Mouse (Mus musculus) embryonic facial prominence, embryonic 10.5 days (tissue): ENCODE data around the gene Itga7. TPM values are rescaled to one million over a fixed set of nuclear protein-coding genes. Genes with fewer than 3 reads are reported as not detected.

Experiments
- DNase-seq: peaks from one replicate; pipeline ENCODE4 v3.0.0-alpha.2; 2017; ENCODE audit warnings: low spot score
- H3K27ac ChIP-seq: fragments of 300-500 bp; sonication (generic); replicated peaks from 2 replicates; pipeline ENCODE4 v1.5.1; 2016; ENCODE audit warnings: mild to moderate bottlenecking
- H3K27me3 ChIP-seq: fragments of 300-500 bp; sonication (generic); replicated peaks from 2 replicates; pipeline ENCODE4 v1.6.1; 2016; ENCODE audit warnings: low read depth, mild to moderate bottlenecking; ENCODE audit not compliant: poor library complexity, severe bottlenecking
- H3K36me3 ChIP-seq: fragments of 300-500 bp; sonication (generic); replicated peaks from 2 replicates; pipeline ENCODE4 v1.6.1; 2016; ENCODE audit warnings: mild to moderate bottlenecking, moderate library complexity
- H3K4me1 ChIP-seq: fragments of 300-500 bp; sonication (generic); 2 replicates; pipeline ENCODE4 v1.6.1; 2016
- H3K4me3 ChIP-seq: fragments of 300-500 bp; sonication (generic); 2 replicates; pipeline ENCODE4 v1.5.1; 2016; ENCODE audit warnings: mild to moderate bottlenecking, moderate library complexity
- H3K9me3 ChIP-seq: fragments of 300-500 bp; sonication (generic); 2 replicates; pipeline ENCODE4 v1.6.1; 2016; ENCODE audit warnings: mild to moderate bottlenecking
- WGBS: fragments of 180-500 bp; shearing (Covaris S2); methylation state at CpG from one replicate; pipeline ENCODE4 v1.1.7; 2016; 5-methylcytosine and 5-hydroxymethylcytosine counted together
- polyA plus RNA-seq: library from polyadenylated mRNA; unstranded; fragments of >200 nt; fragmentation: Nextera tagmentation; extraction: Ambion mirVana; gene quantifications from 2 replicates; pipeline ENCODE4 v1.2.1, GENCODE M21; 2016

Gene Itga7
- 1.8 and 2.7 TPM in 2 replicates for polyA plus RNA-seq

DNA sequence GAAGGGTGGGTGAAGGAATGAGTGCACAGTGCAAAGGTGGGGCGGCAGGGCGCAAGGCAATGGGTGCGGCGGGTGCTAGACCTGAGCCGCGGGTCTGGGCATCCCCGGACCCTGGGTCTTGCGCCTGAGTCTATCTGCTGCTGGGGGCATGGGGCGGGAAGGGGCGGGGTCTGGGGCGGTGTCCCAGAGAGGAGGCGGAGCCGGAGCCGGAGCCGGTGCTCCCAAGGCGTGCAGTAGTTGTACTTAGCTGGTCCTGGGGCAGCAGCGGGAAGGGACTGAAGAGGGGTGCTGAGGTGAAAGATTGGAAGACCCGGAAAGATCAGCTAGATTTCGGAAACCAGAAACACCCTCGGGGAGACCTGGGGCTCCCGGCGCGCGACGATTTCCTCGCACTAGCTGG is at the start of gene Itga7:
TSS of gene Itga7 (plus strand) at position 245 of the 400 bp plus-strand sequence.
- under 1% methylated on average over 26 of the region's 26 CpGs for WGBS

DNA sequence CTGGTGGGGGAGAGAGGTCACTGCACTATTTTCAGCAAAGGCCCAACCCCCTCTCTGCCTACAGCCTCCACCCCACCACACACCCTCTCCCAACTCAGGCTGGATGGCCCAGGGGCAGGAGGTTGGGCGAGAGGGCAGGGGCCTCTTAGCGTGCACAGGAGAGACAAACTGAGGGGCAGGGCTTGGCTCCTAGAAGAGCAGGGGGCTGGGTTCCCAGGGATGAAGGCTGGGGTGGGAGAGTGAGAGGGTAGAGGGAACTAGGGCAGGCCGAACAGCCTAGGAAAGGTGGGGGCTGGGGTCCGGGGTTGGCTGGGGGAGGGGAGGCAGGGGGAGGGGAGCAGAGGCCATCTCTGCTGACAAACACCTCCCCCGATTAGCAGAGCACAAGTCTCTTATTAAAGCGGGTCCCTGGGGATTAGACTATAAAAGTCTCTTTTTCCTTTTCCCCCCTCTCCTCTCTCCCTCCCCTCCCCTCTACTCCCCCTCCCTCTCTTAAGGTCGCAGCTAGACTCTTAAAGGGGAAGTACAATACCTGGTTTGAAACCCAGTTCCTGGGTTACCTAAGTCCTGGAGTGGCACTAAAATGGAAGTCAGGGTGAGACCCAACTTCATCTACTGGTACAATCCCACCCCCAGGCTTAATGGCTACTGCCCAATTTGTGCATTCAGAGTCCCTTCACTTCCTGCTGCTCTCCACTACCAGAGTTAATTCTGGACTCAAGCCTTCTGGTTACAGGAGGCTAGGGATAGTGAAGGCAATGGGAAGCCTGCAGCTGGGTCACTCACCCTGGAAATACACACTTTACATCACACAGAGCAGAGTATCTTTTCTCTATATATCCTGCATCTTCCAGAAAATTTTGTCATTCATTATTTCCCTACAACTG is 44.4 kb upstream of the Itga7 start:
- Histone ChIP-seq H3K4me1 (peaks cover 70% of the 10 kb centered on the region), H3K36me3 (peaks cover 40% of the 10 kb centered on the region), H3K27me3 (peaks cover 16% of the 10 kb centered on the region), H3K9me3 (no peaks in the 10 kb centered on the region), H3K27ac (peak overlapping the region; percentile 93), H3K4me3 (peak overlapping the region; percentile 89)
- 1% methylated on average over 7 of the region's 7 CpGs for WGBS
- peak; percentile 91 for DNase-seq

More for the DNA sequence above, at the start of gene Itga7:
- H3K4me1 ChIP-seq, result peaks cover 15% of the 10 kb centered on the region
- no peak within 1 kb of the TSS; the same call in 1 of the 2 replicates for H3K27ac ChIP-seq
- H3K27me3 ChIP-seq, result peaks cover 90% of the 10 kb centered on the region
- DNase-seq, result peak; percentile 79
- H3K9me3 ChIP-seq, result no peaks in the 10 kb centered on the region
- no peaks in the 10 kb centered on the region for H3K36me3 ChIP-seq
- peak within 1 kb of the TSS; percentile 58 for H3K4me3 ChIP-seq

DNA sequence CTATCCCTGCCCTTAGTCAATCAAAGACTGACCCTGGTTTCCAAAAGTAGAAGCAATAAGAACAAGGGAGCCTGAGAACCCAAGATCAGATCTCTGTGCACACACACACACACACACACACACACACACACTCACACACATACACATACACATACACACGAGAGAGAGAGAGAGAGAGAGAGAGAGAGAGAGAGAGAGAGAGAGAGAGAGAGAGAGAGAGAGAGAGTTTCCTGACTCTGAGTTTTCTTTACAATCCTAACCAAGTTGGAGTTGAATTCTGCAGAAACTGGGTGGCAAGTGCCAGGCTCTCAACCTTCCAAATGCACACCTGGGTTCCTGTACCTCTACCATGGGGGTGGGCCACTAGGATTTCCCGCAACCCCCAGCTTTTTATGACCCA is 43.8 kb upstream of the Itga7 start:
- Histone ChIP-seq H3K27me3 (peaks cover 22% of the 10 kb centered on the region), H3K9me3 (no peaks in the 10 kb centered on the region), H3K27ac (peak overlapping the region; percentile 93), H3K4me3 (peak overlapping the region; percentile 89), H3K4me1 (peaks cover 66% of the 10 kb centered on the region), H3K36me3 (peaks cover 33% of the 10 kb centered on the region)
- WGBS, result 2% methylated on average over 2 of the region's 2 CpGs
- DNase-seq, result no peak

DNA sequence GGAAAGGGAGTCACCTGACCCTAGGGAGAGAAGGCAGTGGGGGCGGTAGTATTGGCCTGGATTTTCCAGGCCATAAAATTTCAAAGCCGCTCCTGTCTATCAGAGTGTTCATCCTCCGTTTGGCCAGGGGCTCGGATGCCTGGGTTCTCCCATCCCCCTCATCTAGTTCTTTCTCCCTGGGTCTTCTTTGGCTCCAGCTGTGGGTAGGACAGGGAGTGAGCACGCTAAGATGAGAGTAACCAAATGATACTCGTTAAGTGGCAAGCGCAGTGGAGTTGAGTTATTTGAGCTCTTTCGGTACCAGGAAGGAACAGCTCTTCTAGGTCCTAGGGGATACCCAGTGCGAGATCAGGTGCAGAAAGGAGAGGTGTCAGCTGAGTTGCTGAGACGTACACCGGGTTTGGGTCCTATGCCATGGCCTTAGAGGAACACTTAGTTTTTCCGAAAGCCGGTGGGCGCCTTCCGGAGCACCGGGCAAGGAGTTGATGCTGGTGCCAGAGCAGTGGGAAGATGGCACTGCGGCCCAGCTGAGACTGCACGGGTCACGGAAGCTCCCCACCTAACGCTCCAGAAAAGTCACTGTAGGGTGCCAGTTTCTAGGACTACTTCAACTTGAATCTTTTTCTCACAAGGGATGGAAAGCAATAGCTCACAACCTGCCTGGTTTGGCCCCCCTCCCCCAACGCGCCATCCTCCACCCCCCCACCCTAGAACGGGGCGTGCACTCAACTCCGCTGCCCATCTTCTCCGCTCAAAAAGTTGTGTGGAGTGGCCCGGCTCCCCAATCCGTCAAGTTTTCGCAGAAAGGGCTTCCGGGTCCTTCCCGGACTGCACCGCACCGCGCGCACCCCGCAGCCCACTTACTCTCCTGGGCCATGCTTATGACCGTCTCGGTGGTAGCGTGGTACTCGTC is 43.0 kb upstream of the Itga7 start:
- H3K4me1 ChIP-seq, result peaks cover 64% of the 10 kb centered on the region
- no peaks in the 10 kb centered on the region for H3K9me3 ChIP-seq
- under 1% methylated on average over 40 of the region's 40 CpGs for WGBS
- H3K4me3 ChIP-seq, result peak overlapping the region; percentile 89
- H3K27me3 ChIP-seq, result peaks cover 26% of the 10 kb centered on the region
- H3K27ac ChIP-seq, result peak overlapping the region; percentile 93
- peak; percentile 48 for DNase-seq
- peaks cover 25% of the 10 kb centered on the region for H3K36me3 ChIP-seq

DNA sequence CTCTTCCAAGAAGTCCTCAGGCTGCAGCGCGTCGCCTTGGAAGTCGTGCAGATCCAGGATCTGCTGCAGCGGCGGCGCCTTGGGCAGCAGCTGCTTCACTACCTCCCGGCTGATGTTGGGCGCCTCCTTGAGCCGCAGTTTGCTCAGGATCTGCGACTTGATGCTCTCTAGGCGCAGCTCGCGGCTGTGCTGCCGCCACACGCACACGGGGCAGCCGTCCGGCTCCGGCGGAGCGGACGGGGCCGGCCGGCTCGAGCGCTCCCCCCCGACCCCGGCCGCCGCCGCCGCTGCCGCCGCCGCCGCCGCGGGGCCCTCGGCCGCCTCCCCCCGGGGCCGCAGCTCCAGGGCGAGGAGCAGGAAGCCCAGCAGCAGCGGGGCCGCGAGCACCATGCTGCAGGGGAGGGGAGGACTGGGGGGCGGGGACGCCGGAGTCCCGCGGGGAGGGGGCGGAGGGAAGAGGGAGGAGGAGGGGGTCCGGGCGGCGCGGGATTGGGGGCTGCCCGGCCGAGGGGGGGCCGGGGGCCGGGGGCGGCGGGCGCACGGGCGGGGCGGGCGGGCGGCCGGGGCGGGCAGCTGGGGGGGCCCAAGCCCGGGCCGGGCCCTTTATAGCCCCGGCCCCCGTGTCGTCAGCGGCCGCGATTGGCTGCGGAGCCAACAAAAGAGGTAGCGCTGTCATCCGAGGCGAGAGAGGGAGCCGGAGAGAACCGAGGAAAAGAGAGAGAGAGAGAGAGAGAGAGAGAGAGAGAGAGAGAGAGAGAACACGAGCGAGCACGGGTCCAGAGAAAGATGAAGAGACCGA is 42.1 kb upstream of the Itga7 start, which contains the start of gene Gdf11:
TSS of gene Gdf11 (minus strand) at position 423 of the 799 bp plus-strand sequence.
- H3K4me1 ChIP-seq, result peaks cover 65% of the 10 kb centered on the region
- under 1% methylated on average over 69 of the region's 89 CpGs for WGBS
- peaks cover 35% of the 10 kb centered on the region for H3K27me3 ChIP-seq
- DNase-seq, result peak; percentile 92
- H3K4me3 ChIP-seq, result peak within 1 kb of the TSS; percentile 89
- no peaks in the 10 kb centered on the region for H3K9me3 ChIP-seq
- peaks cover 17% of the 10 kb centered on the region for H3K36me3 ChIP-seq
- H3K27ac ChIP-seq, result peak within 1 kb of the TSS; percentile 93

DNA sequence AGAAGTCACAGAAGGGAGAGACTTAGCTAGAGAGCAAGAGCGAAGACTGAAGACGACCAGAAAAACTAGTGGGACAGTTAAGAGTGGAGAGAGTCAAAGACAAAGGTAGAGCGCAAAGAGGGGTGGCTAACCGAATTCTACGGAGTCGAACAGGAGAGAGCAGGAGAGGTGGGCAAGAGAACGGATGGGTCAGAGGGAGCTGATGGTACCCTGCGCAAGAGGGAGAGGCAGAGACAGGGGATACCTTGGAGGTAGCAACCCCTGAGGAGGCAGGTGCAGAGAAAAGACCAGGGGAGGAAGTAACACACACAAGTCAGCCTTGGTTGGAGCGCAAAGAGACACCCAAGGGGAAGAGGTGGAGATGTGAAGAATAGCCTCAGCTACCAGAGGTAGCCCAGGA is 41.4 kb upstream of the Itga7 start:
- peaks cover 43% of the 10 kb centered on the region for H3K27me3 ChIP-seq
- DNase-seq, result peak; percentile 48
- 1% methylated on average over 9 of the region's 9 CpGs for WGBS
- no peaks in the 10 kb centered on the region for H3K9me3 ChIP-seq
- peak overlapping the region; percentile 89 for H3K4me3 ChIP-seq
- H3K36me3 ChIP-seq, result peaks cover 9% of the 10 kb centered on the region
- H3K27ac ChIP-seq, result peak overlapping the region; percentile 93
- H3K4me1 ChIP-seq, result peaks cover 65% of the 10 kb centered on the region

DNA sequence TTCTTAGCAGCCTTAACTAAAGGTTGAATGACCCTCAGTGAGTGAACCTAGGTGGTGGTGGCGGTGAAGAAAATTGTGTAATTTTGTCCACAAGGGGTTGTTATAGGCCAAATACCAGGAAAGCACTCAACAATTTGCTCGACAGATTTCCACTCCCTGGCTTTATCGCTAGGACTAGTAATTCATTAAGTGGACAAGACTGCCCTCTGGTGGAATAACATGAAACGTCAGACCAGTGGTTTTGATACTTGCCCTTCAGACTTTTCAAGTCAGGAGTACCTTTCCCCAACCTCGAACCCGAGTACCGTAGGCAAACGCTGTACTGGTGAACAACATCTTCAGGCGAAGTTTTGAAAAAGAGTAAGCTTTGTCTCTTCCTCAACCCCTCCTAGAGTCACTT is 38.2 kb upstream of the Itga7 start:
- Histone ChIP-seq H3K4me3 (peak overlapping the region; percentile 31), H3K36me3 (no peaks in the 10 kb centered on the region), H3K9me3 (no peaks in the 10 kb centered on the region), H3K4me1 (peaks cover 39% of the 10 kb centered on the region), H3K27ac (no peak overlapping the region), H3K27me3 (peaks cover 50% of the 10 kb centered on the region)
- WGBS, result under 1% methylated on average over 9 of the region's 9 CpGs
- DNase-seq, result peak; percentile 79

DNA sequence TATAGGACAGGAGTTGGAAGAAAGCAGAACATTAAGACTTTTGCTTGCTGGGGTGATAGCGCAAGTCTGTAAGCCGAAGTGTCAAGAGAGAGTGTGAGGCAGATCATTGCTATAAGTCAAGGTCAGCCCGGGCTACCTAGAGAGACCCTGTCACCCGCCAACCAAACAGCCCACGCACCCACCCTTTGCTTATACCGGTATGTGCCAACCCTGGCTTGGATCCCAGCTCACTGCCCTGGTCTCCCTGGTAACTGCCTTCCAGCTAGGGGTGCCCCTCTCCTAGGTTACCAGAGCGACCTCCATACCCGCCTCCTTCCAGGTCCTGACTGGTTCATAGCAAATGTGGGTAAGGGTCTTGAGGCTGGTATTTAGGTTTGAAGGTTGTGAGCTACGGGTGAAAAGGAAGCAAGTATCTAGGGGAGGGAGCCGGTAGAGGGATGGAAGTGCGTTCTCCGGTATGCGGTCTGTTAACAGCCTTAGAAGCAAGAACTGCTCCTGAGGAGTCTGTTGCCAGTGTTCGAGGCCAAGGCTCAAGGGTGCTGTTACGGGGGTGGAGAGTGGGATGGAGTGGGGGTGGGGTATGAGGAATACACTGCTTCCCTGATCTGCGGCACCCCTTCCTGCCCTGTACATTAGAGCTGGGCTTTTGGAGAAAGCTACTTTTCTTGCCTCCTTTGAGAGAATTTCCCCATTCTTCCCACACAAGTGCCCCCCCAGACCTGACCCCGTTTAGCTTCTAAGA is 37.5 kb upstream of the Itga7 start:
- Histone ChIP-seq H3K27ac (no peak overlapping the region), H3K36me3 (no peaks in the 10 kb centered on the region), H3K4me1 (peaks cover 35% of the 10 kb centered on the region), H3K4me3 (peak overlapping the region; percentile 31), H3K27me3 (peaks cover 50% of the 10 kb centered on the region), H3K9me3 (no peaks in the 10 kb centered on the region)
- 4% methylated on average over 17 of the region's 17 CpGs for WGBS
- peak; percentile 30 for DNase-seq

DNA sequence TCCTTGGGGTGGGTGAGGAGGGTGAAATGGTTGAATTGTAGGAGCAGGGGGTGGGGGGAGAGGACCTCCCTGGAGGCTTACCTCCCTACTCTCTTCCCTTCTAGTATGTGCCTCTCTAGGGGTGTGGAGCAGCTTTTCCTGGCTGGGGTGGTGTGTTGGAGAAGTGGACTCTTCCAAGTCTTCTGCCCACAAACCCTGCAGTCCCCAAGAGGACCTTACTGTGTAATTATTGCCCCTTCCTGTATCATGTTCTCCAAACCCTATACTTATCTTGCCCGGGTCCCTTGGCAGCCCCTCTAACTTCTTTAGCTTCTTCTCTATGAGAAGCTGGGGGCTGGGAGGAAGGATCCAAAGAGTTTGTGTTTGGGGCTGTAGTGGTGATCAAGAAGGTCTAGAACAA is 36.8 kb upstream of the Itga7 start:
- Histone ChIP-seq H3K36me3 (no peaks in the 10 kb centered on the region), H3K27ac (no peak overlapping the region), H3K27me3 (peaks cover 50% of the 10 kb centered on the region), H3K4me3 (0 out of 2 replicates have a peak overlapping the region, but pooled peaks have one; percentile 31), H3K9me3 (no peaks in the 10 kb centered on the region), H3K4me1 (peaks cover 35% of the 10 kb centered on the region)
- DNase-seq, result no peak
- WGBS, result 29% methylated on average over 1 of the region's 1 CpGs

DNA sequence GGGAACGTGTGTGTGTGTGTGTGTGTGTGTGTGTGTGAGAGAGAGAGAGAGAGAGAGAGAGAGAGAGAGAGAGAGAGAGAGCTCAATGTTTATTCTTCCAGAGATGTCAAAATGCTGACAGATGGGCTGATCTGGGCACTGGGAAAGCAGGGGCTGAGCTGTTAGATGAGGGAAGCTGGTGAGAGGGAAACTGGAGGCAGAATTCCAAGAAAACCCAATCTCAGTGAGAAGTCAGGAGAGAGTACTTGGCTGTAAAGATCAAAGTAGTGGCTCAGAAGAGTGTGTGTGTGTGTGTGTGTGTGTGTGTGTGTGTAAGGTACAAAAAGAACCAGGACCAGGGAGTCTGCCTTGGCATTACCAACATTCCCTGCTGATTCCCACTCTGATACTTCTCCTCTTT is 36.1 kb upstream of the Itga7 start:
- 28% methylated on average over 1 of the region's 1 CpGs for WGBS
- H3K27me3 ChIP-seq, result peaks cover 50% of the 10 kb centered on the region
- no peak overlapping the region for H3K4me3 ChIP-seq
- no peak overlapping the region for H3K27ac ChIP-seq
- H3K9me3 ChIP-seq, result no peaks in the 10 kb centered on the region
- no peak for DNase-seq
- peaks cover 30% of the 10 kb centered on the region for H3K4me1 ChIP-seq
- H3K36me3 ChIP-seq, result no peaks in the 10 kb centered on the region

DNA sequence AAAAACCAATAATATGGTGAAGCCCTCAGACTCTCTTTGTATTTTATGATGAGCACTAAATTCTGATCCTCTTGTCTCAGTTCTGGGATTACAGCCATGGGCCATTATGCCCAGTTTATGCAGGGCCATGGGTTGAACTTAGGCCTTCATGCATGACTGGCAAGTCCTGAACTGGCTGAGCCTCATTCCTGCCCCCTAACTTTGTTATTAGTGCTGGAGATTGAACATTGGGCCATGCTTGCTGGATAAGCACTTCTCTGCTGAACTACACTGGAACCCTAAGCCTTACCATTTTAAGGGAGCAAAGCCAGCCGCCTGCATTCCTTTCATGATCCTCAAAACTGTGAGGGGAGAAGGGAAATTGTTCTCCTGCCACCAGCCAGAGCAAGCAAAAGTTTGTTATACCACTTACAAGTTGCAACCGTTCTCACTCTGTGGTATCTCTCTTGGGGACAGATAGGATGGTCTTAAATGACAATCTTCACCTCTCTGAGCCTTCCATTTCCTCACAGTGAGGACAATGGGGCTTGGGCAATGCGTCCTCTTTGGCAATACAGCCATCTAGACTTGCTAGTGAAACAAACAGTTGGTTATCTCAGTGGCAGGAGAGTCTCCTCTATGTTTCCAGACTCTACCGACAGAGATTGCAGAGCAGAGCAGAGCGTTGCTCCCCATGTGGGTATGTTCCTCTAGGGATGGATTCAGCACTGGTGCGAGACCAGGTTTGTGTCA is 33.7 kb upstream of the Itga7 start:
- no peaks in the 10 kb centered on the region for H3K36me3 ChIP-seq
- peaks cover 24% of the 10 kb centered on the region for H3K4me1 ChIP-seq
- 82% methylated on average over 6 of the region's 6 CpGs for WGBS
- peaks cover 27% of the 10 kb centered on the region for H3K27me3 ChIP-seq
- H3K9me3 ChIP-seq, result no peaks in the 10 kb centered on the region
- H3K27ac ChIP-seq, result no peak overlapping the region
- DNase-seq, result no peak
- no peak overlapping the region for H3K4me3 ChIP-seq
